Mouse (Mus musculus) stomach, embryonic 14.5 days (tissue): ENCODE data around the gene Epb41. TPM values are rescaled to one million over a fixed set of nuclear protein-coding genes. Genes with fewer than 3 reads are reported as not detected.
A peak's percentile ranks its signal among the peaks of the same experiment; 100 is the strongest.

ENCODE experiments used
- ATAC-seq: fragments of 200-750 bp; cut with Nextera tagmentation; 2 replicates; pipeline ENCODE4 v1.8.0; 2017; ENCODE audit warnings: low read depth, moderate TSS enrichment; ENCODE audit not compliant: insufficient number of reproducible peaks, insufficient read depth, low FRiP score
- H3K27ac ChIP-seq: fragments of 300-500 bp; sonication (generic); 2 replicates; pipeline ENCODE4 v1.5.1; 2014; ENCODE audit warnings: mild to moderate bottlenecking, low read length, moderate library complexity, mixed read lengths
- H3K27me3 ChIP-seq: fragments of 300-500 bp; sonication (generic); 2 replicates; pipeline ENCODE4 v1.6.1; 2014; ENCODE audit warnings: low read length, control low read depth, mixed read lengths; ENCODE audit not compliant: control insufficient read depth, insufficient read depth
- H3K36me3 ChIP-seq: fragments of 300-500 bp; sonication (generic); 2 replicates; pipeline ENCODE4 v1.6.1; 2014; ENCODE audit warnings: mild to moderate bottlenecking, control low read depth, low read length, moderate library complexity, mixed read lengths; ENCODE audit not compliant: control insufficient read depth, insufficient read depth
- H3K4me1 ChIP-seq: fragments of 300-500 bp; sonication (generic); 2 replicates; pipeline ENCODE4 v1.6.1; 2014; ENCODE audit warnings: low read length, control low read depth, mixed read lengths; ENCODE audit not compliant: control insufficient read depth, insufficient read depth
- H3K4me2 ChIP-seq: fragments of 300-500 bp; sonication (generic); replicated peaks from 2 replicates; pipeline ENCODE4 v1.6.1; 2014; ENCODE audit warnings: low read depth, low read length, control low read depth
- H3K4me3 ChIP-seq: fragments of 300-500 bp; sonication (generic); 2 replicates; pipeline ENCODE4 v1.5.1; 2014; ENCODE audit warnings: low read depth, low read length, control low read depth
- H3K9ac ChIP-seq: fragments of 300-500 bp; sonication (generic); replicated peaks from 2 replicates; pipeline ENCODE4 v1.6.1; 2014; ENCODE audit warnings: low read depth, mild to moderate bottlenecking, control low read depth, low read length, moderate library complexity, mixed read lengths
- H3K9me3 ChIP-seq: fragments of 300-500 bp; sonication (generic); 2 replicates; pipeline ENCODE4 v1.6.1; 2016; ENCODE audit warnings: low read depth, low read length, control low read depth; ENCODE audit not compliant: control insufficient read depth
- WGBS: fragments of 180-500 bp; shearing (Covaris S2); extraction: QIAGEN DNeasy Blood & Tissue Kit; methylation state at CpG from one replicate; pipeline ENCODE4 v1.1.7; 2014; 5-methylcytosine and 5-hydroxymethylcytosine counted together
- polyA plus RNA-seq: library from polyadenylated mRNA; unstranded; fragments of >200 nt; fragmentation: Nextera tagmentation; extraction: Ambion mirVana; gene quantifications from 2 replicates; pipeline ENCODE4 v1.2.1, GENCODE M21; 2014

Epb41 gene
- polyA plus RNA-seq, 1 experiment from 2014 or later, result 55.0 TPM

DNA sequence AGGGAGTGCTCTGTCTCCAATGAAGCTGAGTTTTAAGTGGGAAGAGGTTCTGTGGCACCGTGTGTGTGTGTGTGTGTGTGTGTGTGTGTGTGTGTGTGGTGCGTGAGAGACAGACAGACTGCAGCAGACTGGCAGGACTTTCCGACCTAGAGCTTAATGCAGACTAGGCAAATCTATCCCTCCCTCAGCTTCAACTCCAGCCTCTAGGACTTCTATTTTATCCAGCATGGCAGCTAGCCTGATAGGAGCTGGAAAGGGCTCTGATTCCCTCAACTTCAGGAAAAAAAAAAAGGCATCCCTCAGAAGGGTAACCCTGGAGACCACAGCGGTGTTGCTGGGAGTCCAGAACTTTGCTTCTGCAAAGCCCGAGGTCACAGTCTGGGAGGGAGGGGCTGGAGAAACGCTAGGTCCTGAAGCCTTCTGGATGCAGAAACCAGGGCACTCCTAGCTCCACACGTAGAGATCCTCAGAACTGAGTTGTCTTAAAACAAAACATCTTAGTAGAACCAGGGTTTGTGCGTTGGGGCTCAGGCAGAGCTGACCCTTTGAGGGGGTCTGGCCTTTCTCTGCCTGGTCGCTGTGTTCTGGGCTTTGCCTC is 161.0 kb downstream of the Epb41 start:
- Histone ChIP-seq H3K27me3 (peaks cover 13% of the 10 kb centered on the region), H3K9me3 (no peaks in the 10 kb centered on the region), H3K4me3 (no peak overlapping the region), H3K36me3 (no peaks in the 10 kb centered on the region), H3K4me2 (no peak overlapping the region), H3K9ac (no peak overlapping the region), H3K27ac (no peak overlapping the region), H3K4me1 (peaks cover 25% of the 10 kb centered on the region)
- WGBS, result 15% methylated on average over 9 of the region's 9 CpGs
- ATAC-seq, result no peak

DNA sequence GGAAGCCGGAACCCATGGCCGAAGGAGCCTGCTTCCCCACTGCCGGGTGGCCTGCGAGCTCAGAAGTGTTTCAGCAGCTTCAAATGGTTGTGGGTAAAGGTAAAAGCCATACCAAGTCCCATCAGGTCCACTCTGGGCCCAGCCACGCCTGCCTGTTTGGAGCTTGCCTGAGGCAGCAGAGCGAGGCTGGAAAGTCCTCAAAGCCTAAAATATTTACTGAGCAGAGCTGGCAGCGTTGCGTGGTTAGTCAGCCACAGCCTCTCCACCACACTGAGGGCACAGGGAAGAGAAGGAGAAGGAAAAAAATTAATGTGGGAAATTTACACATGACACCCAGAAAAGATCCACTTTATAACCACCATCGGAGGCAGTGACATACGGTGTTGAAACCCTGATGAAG is 161.6 kb downstream of the Epb41 start:
- Histone ChIP-seq H3K9ac (no peak overlapping the region), H3K27me3 (peaks cover 13% of the 10 kb centered on the region), H3K27ac (no peak overlapping the region), H3K4me3 (no peak overlapping the region), H3K9me3 (no peaks in the 10 kb centered on the region), H3K4me1 (peaks cover 19% of the 10 kb centered on the region; the same call in 1 of the 2 replicates), H3K4me2 (no peak overlapping the region), H3K36me3 (no peaks in the 10 kb centered on the region)
- WGBS, result 58% methylated on average over 10 of the region's 10 CpGs
- no peak for ATAC-seq

DNA sequence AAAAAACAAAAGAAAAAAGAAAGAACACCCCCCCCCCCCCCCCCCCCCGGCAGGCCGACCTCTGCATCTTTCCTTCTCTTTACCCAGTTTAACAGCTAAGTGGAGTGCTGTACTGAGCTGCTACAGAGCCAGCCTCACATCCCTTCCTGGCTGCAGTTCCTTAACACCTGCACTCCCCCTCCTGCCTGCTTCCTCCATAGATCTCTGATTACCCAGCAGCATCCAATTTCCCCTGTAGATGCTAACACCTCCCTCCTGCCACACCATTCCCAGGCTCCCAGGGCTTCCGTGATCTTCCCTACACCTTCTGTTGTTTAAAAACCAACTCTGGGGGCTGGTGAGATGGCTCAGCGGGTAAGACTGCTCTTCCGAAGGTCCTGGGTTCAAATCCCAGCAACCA is 163.6 kb downstream of the Epb41 start:
- Histone ChIP-seq H3K4me3 (no peak overlapping the region), H3K27me3 (peaks cover 10% of the 10 kb centered on the region), H3K27ac (no peak overlapping the region), H3K36me3 (no peaks in the 10 kb centered on the region), H3K9me3 (no peaks in the 10 kb centered on the region), H3K9ac (no peak overlapping the region), H3K4me2 (no peak overlapping the region), H3K4me1 (peaks cover 16% of the 10 kb centered on the region; the same call in 1 of the 2 replicates)
- ATAC-seq, result no peak
- WGBS, result 51% methylated on average over 3 of the region's 5 CpGs

DNA sequence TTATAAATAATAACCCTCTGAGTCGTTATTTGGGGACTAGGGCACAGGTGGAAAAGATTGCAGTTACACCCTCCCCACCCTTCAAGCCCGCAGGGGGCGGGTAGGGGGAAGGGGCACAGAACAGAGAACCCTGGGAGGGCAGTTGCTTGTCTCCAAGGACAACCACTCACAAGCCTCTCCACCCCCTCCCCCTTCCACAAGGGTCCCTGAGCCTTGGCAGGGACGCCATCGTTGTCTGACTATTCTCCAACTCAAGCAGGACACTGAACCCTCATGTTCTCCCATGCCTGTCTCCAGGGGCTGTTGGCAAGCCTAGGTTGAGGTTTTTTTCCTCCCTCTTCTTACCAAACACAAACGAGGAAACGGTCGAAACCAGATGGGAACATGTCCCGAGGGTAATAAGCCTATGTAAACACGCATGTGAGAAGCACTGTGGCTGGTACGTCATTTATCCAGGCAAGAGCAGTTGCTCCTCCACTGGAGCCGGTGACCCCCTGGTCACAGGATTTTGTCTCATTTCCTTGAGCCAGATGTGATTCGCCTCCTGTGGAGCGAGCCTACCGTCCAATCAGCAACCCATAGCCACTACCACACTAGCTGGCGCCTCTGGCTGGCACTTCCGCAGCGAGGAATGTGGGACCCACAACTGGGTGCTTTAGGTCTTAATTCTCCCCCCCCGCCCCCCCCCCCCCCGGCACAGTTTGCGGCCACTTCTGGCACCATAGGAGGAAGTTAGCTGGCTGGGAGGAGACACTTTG is 164.7 kb downstream of the Epb41 start:
- WGBS, result 7% methylated on average over 19 of the region's 21 CpGs
- H3K4me2 ChIP-seq, result peak overlapping the region; percentile 26
- H3K9me3 ChIP-seq, result no peaks in the 10 kb centered on the region
- H3K27ac ChIP-seq, result no peak overlapping the region
- H3K36me3 ChIP-seq, result no peaks in the 10 kb centered on the region; the same call in 1 of the 2 replicates
- no peak overlapping the region for H3K9ac ChIP-seq
- peaks cover 13% of the 10 kb centered on the region; the same call in 1 of the 2 replicates for H3K4me1 ChIP-seq
- H3K27me3 ChIP-seq, result peaks cover under 1% of the 10 kb centered on the region; the same call in 1 of the 2 replicates
- ATAC-seq, result no peak
- H3K4me3 ChIP-seq, result no peak overlapping the region

DNA sequence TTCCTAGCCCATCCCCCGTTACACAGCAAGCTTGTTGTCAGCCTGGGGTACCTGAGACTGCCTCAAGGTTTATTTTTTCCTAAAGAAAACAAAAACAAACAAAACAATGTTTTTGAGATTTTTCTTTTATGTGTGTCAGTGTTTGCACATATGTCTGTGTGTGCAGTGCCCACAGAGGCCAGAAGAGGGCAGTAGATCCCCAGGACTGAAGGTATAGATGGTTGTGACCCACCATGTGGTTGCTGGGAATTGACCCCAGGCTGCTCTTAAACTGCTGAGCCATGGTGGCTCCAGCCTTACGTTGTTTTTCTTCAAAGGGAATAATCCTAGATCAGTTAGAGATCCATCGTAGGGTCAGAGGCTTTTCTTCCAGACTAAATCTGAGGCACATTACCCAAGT is 167.2 kb downstream of the Epb41 start:
- 0 out of 2 replicates have a peak, but pooled peaks cover 4% of the 10 kb centered on the region for H3K4me1 ChIP-seq
- H3K4me2 ChIP-seq, result no peak overlapping the region
- H3K9ac ChIP-seq, result no peak overlapping the region
- no peak for ATAC-seq
- WGBS, result 95% methylated on average over 3 of the region's 3 CpGs
- H3K27me3 ChIP-seq, result no peaks in the 10 kb centered on the region
- H3K27ac ChIP-seq, result no peak overlapping the region
- no peaks in the 10 kb centered on the region for H3K9me3 ChIP-seq
- no peaks in the 10 kb centered on the region; the same call in 1 of the 2 replicates for H3K36me3 ChIP-seq
- no peak overlapping the region for H3K4me3 ChIP-seq

DNA sequence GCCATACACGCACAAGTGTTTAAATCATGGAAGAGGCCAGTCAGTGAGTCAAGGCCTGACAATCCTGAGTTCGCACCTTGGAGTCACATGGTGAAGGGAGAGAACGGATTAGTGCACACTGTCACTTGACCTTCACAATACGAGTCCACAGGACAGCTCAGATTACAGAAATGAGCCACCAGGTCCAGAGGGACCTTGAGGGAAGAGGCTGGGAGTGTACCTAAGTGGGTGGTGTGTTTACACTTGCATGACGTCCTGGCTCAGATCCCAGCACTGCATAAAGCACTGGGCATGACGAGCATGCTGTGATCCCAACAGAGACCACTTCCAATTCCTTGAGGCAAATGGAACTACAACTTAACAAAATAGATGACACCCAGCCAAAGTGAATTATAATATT is 168.7 kb downstream of the Epb41 start:
- Histone ChIP-seq H3K27ac (no peak overlapping the region), H3K4me2 (no peak overlapping the region), H3K9me3 (no peaks in the 10 kb centered on the region), H3K4me1 (0 out of 2 replicates have a peak, but pooled peaks cover 4% of the 10 kb centered on the region), H3K36me3 (peaks cover 12% of the 10 kb centered on the region), H3K4me3 (no peak overlapping the region), H3K9ac (no peak overlapping the region), H3K27me3 (no peaks in the 10 kb centered on the region)
- peak; percentile 49 for ATAC-seq
- 38% methylated on average over 6 of the region's 6 CpGs for WGBS

DNA sequence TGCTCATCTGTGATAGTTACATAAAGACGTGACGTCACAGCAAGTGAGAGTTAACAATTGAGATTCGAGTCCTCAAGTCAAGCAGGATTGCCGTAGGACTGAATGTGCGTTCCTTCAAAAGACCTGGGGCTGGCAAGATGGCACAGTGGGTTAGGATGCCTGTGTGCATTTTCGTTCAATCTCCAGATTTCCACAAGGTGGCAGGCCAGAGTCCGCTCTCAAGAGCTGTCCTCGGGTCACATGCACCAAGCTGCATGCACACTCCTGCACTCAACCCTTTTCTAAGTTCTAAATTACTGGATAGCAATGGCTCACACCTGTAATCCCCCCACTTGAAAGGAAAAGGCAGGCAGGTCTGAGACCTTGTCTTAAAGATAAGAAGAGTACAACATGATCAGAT is 170.6 kb downstream of the Epb41 start:
- H3K4me1 ChIP-seq, result no peaks in the 10 kb centered on the region
- WGBS, result 57% methylated on average over 8 of the region's 8 CpGs
- H3K4me2 ChIP-seq, result no peak overlapping the region
- no peak overlapping the region for H3K4me3 ChIP-seq
- no peak overlapping the region for H3K9ac ChIP-seq
- no peaks in the 10 kb centered on the region for H3K9me3 ChIP-seq
- H3K36me3 ChIP-seq, result peaks cover 32% of the 10 kb centered on the region
- H3K27me3 ChIP-seq, result no peaks in the 10 kb centered on the region
- no peak for ATAC-seq
- no peak overlapping the region for H3K27ac ChIP-seq

DNA sequence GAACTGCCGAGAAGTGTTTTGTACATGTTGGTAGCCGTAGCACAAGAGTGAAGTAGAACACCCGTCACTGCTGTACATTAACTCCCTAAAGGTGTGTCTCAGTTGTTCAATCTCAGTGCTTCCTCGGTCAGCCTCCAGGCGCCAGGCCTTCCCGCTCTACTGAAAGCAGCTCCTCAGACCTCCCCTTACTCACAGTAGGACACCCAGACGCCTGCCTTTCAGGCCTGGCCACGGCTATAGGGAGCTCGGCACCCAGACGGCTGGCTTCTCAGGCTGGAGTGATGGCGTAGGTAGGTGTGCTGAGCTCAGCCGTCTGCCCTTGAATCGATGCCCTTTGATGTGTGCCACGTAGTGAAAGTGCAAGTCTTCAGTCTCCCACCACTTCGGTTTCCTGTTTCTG is 174.0 kb downstream of the Epb41 start:
- H3K4me1 ChIP-seq, result no peaks in the 10 kb centered on the region
- H3K27me3 ChIP-seq, result no peaks in the 10 kb centered on the region
- H3K9me3 ChIP-seq, result no peaks in the 10 kb centered on the region
- H3K4me2 ChIP-seq, result no peak overlapping the region
- no peak overlapping the region for H3K27ac ChIP-seq
- peaks cover 57% of the 10 kb centered on the region for H3K36me3 ChIP-seq
- no peak overlapping the region for H3K9ac ChIP-seq
- H3K4me3 ChIP-seq, result no peak overlapping the region
- no peak for ATAC-seq
- WGBS, result 92% methylated on average over 15 of the region's 15 CpGs
